Mouse (Mus musculus): ENCODE data around the gene Lias. TPM values are rescaled to one million over a fixed set of nuclear protein-coding genes. Genes with fewer than 3 reads are reported as not detected.

Lias gene
- 34.4 and 47.6 TPM in 2 replicates for polyA plus RNA-seq (2011; ENCODE audit: insufficient read length, low read depth, missing spikeins)

DNA sequence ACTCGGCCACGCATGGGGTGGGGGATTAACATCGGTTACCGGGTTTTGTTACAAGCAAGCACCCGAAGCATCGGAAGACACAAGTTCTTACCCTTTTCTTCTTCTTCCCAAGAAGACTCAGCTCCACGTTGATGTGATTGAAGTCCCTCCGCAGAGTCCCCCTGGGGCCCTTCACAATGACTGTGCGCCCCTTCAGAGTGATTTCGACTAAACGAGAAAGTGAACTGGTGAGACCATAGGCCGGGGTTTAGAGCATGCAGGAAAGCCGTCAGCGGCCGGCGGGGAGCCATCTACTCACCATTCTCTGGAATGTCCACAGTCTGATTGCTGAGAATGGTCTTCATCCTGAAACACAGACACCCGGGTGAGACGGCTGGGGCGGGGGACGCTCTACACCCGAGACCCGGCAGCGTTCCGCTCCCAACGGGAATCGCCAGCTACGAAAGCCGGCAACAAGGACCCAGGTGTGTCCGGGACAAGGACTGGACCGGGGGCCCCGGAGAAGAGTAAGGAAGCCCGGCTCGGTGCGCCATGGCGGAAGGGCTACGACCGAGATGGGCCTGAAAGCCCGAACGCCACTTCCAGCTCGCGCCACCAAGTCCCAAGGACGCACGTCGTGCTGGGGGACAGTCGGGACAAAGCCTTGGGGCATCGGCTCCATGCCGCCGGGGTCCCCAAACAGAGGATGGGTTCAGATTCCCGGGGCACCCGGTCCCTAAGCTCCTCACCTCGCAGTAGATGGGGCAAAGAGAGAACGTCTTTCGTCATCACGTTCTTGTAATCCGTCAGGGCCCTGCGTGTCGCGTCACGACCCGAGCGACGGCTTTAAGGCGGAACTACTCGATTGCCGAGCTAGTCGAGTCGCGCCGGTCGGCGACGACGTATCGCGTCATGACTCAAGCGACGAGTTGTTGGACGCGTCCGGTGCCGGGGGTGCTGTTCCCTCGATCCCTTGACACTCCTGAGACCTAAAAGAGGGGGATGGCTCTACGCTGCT, at the start of gene Lias, which contains the start of gene Rpl9:
Gene Lias (plus strand): TSS at position 850 of the 997 bp plus-strand sequence.
Gene Rpl9 (minus strand): TSS at position 797 of the 997 bp plus-strand sequence.
- peak within 1 kb of the TSS; percentile 95 for H3K4me3 ChIP-seq (ENCODE audit: insufficient read depth, low read length)
- peak within 1 kb of the TSS; percentile 36 for H3K27ac ChIP-seq (ENCODE audit: insufficient read depth, low read length)
- H3K4me1 ChIP-seq (ENCODE audit: control insufficient read depth, insufficient read depth, low read length), result 0 out of 2 replicates have a peak, but pooled peaks cover 6% of the 10 kb centered on the region
- TF ChIP-seq CTCF (IDR thresholded peaks at IDR 0.05; ENCODE audit: borderline replicate concordance, insufficient read depth, low read length) (no peak), POLR2A (IDR thresholded peaks at IDR 0.05; ENCODE audit: low read depth, low read length) (peak; percentile 96)

DNA sequence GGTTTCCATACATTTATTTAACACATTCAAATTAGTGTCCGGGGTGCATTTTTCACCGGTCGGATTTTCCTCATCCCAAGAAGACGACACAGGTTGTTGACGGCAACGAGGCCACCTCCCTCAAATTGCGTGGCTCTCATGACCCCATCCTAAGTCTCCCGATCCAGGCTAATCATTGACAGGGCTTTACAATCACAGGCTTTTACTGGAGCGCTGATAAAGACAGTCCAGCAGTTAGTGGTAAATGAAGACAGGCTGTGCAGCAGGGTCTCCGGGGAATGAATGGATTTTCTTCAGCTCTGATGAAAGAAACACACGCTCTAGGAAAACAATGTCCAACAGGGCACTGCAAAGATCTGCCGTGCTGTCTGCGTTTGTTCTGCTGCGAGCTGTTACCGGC, 43.1 kb upstream of the Lias start, which contains the start of gene Klb:
Gene Klb (plus strand): TSS at position 147 of the 400 bp plus-strand sequence.
- Histone ChIP-seq H3K4me3 (ENCODE audit: insufficient read depth, low read length) (no peak within 1 kb of the TSS), H3K27ac (ENCODE audit: insufficient read depth, low read length) (no peak within 1 kb of the TSS), H3K4me1 (ENCODE audit: control insufficient read depth, insufficient read depth, low read length) (no peaks in the 10 kb centered on the region)
- no peak for TF ChIP-seq CTCF (IDR thresholded peaks at IDR 0.05; ENCODE audit: borderline replicate concordance, insufficient read depth, low read length)

DNA sequence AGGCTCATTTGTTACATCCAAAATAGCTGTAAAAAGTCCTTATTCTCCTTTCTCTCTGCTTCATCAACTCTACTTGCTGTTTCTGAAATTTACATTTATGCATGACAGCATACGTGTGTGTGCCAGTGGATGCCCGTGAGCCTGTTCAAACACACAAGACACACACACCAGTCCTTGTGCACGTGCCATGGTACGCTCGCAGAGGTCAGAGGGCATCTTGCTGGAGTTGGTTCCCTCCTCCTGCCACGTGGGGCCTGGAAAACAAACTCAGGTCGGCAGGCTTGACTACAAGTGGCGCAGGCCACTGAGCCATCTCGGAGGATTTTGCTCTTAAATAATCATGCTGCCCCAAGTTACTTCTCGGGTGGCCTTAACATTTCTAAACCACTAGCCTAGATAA, 40.8 kb upstream of the Lias start:
- H3K4me1 ChIP-seq (ENCODE audit: control insufficient read depth, insufficient read depth, low read length), result no peaks in the 10 kb centered on the region
- no peak overlapping the region for H3K27ac ChIP-seq (ENCODE audit: insufficient read depth, low read length)
- TF ChIP-seq POLR2A (IDR thresholded peaks at IDR 0.05; ENCODE audit: low read depth, low read length), result no peak
- no peak for TF ChIP-seq CTCF (IDR thresholded peaks at IDR 0.05; ENCODE audit: borderline replicate concordance, insufficient read depth, low read length)
- no peak overlapping the region for H3K4me3 ChIP-seq (ENCODE audit: insufficient read depth, low read length)

DNA sequence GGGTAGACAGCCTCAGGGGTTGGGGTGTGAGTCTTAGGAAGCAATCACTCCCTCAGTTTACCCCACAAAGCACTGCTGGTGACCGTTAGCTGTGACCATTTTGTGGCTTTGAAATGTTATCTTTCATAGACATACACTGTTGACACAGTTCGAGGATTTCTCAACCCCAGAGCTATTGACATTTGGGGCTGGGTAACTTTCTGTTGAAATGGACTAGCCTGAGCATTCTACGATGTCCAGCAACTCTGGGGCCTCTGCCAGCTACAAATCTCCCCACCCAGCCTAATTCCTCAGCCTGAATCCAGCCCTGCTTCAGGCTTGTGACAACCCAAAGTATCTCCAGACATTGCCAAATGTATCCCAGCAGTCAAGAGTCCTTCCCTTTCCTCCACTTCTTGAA, 37.2 kb upstream of the Lias start:
- H3K4me1 ChIP-seq (ENCODE audit: control insufficient read depth, insufficient read depth, low read length), result no peaks in the 10 kb centered on the region
- TF ChIP-seq CTCF (IDR thresholded peaks at IDR 0.05; ENCODE audit: borderline replicate concordance, insufficient read depth, low read length), result no peak
- TF ChIP-seq POLR2A (IDR thresholded peaks at IDR 0.05; ENCODE audit: low read depth, low read length), result no peak
- H3K4me3 ChIP-seq (ENCODE audit: insufficient read depth, low read length), result no peak overlapping the region
- no peak overlapping the region for H3K27ac ChIP-seq (ENCODE audit: insufficient read depth, low read length)

DNA sequence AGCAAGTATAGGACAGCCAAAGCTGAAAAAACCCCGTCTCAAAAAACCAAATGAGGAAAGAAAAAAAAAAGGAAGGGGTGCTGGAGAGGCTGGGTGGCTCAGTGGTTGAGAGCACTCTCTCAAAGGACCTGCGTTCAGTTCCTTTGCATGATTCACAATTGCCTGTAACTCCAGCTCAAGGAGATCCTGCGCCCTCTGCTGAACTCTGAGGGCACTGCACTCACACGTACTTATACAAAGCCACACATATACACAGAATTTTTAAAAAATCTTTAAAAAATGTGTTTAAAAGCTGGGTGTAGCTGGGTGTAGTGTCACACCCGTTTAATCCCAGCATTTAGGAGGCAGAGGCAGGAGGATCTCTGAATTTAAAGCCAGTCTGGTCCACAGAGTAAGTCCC, 36.3 kb upstream of the Lias start:
- TF ChIP-seq CTCF (IDR thresholded peaks at IDR 0.05; ENCODE audit: borderline replicate concordance, insufficient read depth, low read length), result no peak
- TF ChIP-seq POLR2A (IDR thresholded peaks at IDR 0.05; ENCODE audit: low read depth, low read length), result no peak
- Histone ChIP-seq H3K27ac (ENCODE audit: insufficient read depth, low read length) (no peak overlapping the region), H3K4me3 (ENCODE audit: insufficient read depth, low read length) (no peak overlapping the region), H3K4me1 (ENCODE audit: control insufficient read depth, insufficient read depth, low read length) (no peaks in the 10 kb centered on the region)

DNA sequence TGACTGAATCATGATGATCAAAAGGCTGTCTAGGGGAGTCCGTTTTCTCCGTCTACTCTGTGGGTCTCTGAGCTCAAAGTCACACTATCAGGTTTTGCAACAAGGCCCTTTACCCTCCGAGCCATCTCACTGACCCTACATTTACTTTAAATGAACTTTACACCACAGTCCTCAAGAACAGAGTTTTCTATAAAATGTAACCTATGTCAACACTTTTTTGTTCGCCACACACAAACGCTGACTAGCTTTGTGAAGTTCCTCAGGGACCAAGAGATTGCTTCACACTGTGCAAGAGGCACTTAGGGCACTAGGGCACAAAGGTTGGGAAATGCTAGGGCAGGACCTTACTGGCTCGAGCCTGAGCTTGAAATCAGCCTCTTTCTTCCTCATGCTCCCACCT, 34.4 kb upstream of the Lias start:
- TF ChIP-seq POLR2A (IDR thresholded peaks at IDR 0.05; ENCODE audit: low read depth, low read length) (no peak), CTCF (IDR thresholded peaks at IDR 0.05; ENCODE audit: borderline replicate concordance, insufficient read depth, low read length) (no peak)
- Histone ChIP-seq H3K4me1 (ENCODE audit: control insufficient read depth, insufficient read depth, low read length) (no peaks in the 10 kb centered on the region), H3K4me3 (ENCODE audit: insufficient read depth, low read length) (no peak overlapping the region), H3K27ac (ENCODE audit: insufficient read depth, low read length) (no peak overlapping the region)

DNA sequence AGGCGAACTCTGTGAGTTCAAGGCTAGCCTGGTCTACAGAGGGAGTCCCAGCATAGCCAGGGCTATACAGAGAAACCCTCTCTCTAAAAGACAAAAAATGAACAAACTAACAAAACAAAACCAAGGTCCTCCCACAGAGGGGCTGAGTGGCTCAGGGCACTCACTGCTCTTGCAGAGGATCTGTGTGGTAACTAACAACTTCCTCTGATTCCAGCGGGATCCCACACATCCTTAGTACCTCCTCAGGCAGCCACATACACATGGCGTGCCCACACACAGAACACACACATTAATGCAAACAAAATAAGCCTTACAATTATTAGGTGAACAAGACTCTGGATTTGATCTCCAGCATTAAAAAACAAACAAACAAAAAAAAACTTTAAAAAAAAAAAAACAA, 33.5 kb upstream of the Lias start:
- Histone ChIP-seq H3K4me1 (ENCODE audit: control insufficient read depth, insufficient read depth, low read length) (no peaks in the 10 kb centered on the region), H3K27ac (ENCODE audit: insufficient read depth, low read length) (no peak overlapping the region), H3K4me3 (ENCODE audit: insufficient read depth, low read length) (no peak overlapping the region)
- TF ChIP-seq CTCF (IDR thresholded peaks at IDR 0.05; ENCODE audit: borderline replicate concordance, insufficient read depth, low read length), result no peak

DNA sequence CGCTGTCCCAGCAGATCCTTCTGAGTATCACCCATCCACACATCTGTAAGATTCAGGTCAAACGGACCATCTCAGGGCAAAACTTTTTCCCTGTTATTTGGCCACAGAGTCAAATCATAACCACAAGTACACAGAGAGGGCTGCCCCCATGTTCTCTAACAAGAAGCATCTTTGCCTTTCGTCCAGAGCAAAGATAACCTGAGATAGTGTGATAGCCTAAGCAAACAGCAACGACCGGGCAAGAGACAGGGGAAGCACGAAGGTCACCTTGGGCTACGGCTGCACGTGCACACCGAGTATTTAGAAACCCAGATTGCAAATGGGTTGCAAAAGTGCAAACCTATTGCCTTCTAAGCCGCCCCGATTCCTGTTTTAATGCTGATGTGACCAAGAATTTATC, 23.5 kb upstream of the Lias start:
- no peak overlapping the region for H3K27ac ChIP-seq (ENCODE audit: insufficient read depth, low read length)
- TF ChIP-seq CTCF (IDR thresholded peaks at IDR 0.05; ENCODE audit: borderline replicate concordance, insufficient read depth, low read length), result no peak
- TF ChIP-seq POLR2A (IDR thresholded peaks at IDR 0.05; ENCODE audit: low read depth, low read length), result no peak
- no peak overlapping the region for H3K4me3 ChIP-seq (ENCODE audit: insufficient read depth, low read length)
- no peaks in the 10 kb centered on the region for H3K4me1 ChIP-seq (ENCODE audit: control insufficient read depth, insufficient read depth, low read length)

DNA sequence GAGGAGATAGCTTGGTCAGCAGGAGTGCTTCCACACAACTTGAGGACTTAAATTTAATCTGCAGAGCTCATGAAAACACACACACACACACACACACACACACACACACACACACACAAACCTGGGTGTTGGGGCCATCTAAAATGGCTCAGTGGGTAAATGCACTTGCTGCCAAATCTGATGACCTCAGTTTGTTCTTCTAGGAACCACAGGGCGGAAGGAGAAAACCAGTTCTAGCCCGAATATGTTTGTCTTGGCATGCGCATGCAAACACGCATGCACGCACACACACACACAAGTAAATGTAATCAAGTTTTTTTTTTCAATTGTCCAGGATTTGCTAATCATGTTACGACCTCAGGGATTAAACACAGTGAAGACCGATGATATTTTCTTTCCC, 19.7 kb upstream of the Lias start:
- H3K4me3 ChIP-seq (ENCODE audit: insufficient read depth, low read length), result no peak overlapping the region
- TF ChIP-seq CTCF (IDR thresholded peaks at IDR 0.05; ENCODE audit: borderline replicate concordance, insufficient read depth, low read length), result no peak
- TF ChIP-seq POLR2A (IDR thresholded peaks at IDR 0.05; ENCODE audit: low read depth, low read length), result no peak
- no peak overlapping the region for H3K27ac ChIP-seq (ENCODE audit: insufficient read depth, low read length)
- H3K4me1 ChIP-seq (ENCODE audit: control insufficient read depth, insufficient read depth, low read length), result no peaks in the 10 kb centered on the region

DNA sequence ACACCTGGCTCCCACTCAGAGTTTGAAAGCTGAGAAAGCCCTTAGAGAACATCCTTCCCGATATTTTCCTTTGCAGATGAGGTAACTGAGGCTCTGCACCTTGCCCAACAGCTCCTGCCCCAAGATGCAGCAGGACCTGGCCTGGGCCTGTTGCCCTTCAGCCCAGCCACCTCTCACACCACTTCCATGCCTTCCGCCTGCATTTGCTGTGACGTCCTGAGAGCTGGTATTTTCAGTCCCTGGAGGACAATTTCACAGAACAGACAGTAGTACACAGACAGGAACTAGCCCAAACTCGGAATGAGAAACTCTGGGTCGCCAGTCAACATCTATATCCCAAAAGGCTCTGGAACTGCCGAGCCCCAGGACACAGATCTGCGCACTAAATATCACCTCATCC, 16.6 kb upstream of the Lias start:
- TF ChIP-seq CTCF (IDR thresholded peaks at IDR 0.05; ENCODE audit: borderline replicate concordance, insufficient read depth, low read length) (no peak), POLR2A (IDR thresholded peaks at IDR 0.05; ENCODE audit: low read depth, low read length) (no peak)
- Histone ChIP-seq H3K4me1 (ENCODE audit: control insufficient read depth, insufficient read depth, low read length) (no peaks in the 10 kb centered on the region), H3K27ac (ENCODE audit: insufficient read depth, low read length) (no peak overlapping the region), H3K4me3 (ENCODE audit: insufficient read depth, low read length) (no peak overlapping the region)
